Mouse (Mus musculus) stomach, postnatal 0 days (tissue): Measurements from ENCODE around the gene Zfp346.

Experiments used
- CTCF ChIP-seq: IDR thresholded peaks from 2 replicates; pipeline ENCODE4 v1.5.1; 2016; ENCODE audit warnings: antibody characterized with exemption, low read depth, mild to moderate bottlenecking, moderate library complexity
- EP300 ChIP-seq: optimal IDR thresholded peaks from 2 replicates; pipeline ENCODE3; 2016; ENCODE audit warnings: antibody characterized with exemption

DNA sequence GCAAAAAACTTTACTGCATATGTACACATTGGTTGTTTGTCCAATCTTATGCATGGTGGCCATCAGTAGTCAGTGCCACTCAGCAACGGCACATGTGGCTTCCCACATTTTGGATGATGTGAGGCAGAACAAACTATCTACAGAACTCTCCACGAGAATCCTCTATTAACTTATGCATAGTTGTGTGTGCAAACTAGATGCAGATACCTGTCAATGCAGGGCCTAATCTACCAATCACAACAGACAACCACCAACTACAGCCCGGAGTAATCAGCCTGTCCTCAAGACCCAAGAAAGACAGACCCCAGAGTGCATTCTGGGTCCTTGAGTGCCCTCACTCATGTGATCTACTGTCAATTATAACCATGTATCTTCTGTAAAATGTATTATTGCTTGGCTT, 2.7 kb upstream of the Zfp346 start:
- TF ChIP-seq CTCF (no peak), EP300 (no peak)
